Mouse (Mus musculus) CH12.LX (cell line): Measurements from ENCODE around the gene Trem1. TPM values are rescaled to one million over a fixed set of nuclear protein-coding genes. Genes with fewer than 3 reads are reported as not detected.

Experiments used
- DNase-seq: peaks from one replicate; pipeline ENCODE4 v3.0.0-alpha.2; 2013; ENCODE audit errors: extremely low read depth
- H3K27ac ChIP-seq: 2 replicates; pipeline ENCODE4 v1.5.1; 2012; ENCODE audit warnings: low read depth, mild to moderate bottlenecking, control low read depth, moderate library complexity; ENCODE audit not compliant: insufficient read depth
- H3K27me3 ChIP-seq: replicated peaks from 2 replicates; pipeline ENCODE3; 2012; ENCODE audit warnings: inconsistent platforms
- H3K36me3 ChIP-seq, 2 experiments: replicated peaks in 1 of 2; 2 replicates each; pipeline versions ENCODE3 to v1.6.1; 2012; ENCODE audit warnings: inconsistent platforms in 1 of 2, low read length in 1 of 2, mild to moderate bottlenecking in 1 of 2, mixed read lengths in 1 of 2, moderate library complexity in 1 of 2; ENCODE audit not compliant: control insufficient read depth in 1 of 2, insufficient read depth in 1 of 2
- H3K4me1 ChIP-seq, 2 experiments: 2 replicates each; pipeline ENCODE4 v1.6.1; 2012; ENCODE audit warnings: inconsistent platforms in 1 of 2, moderate library complexity in 1 of 2; ENCODE audit not compliant: insufficient read depth in 2 of 2, control insufficient read depth in 1 of 2
- H3K4me2 ChIP-seq: 2 replicates; pipeline ENCODE4 v1.6.1; 2012; ENCODE audit warnings: low read depth, mild to moderate bottlenecking, control low read depth; ENCODE audit not compliant: poor library complexity, insufficient read depth, severe bottlenecking
- H3K4me3 ChIP-seq, 3 experiments: fragments of 150-350 bp in 1 of 3; sonication (generic) in 1 of 3; replicated peaks in 1 of 3; 2 replicates each; pipeline versions ENCODE3 to v1.5.1; 2011 to 2012; ENCODE audit warnings: low read depth in 2 of 3, low read length in 2 of 3, mild to moderate bottlenecking in 2 of 3, moderate library complexity in 2 of 3, control low read depth in 1 of 3, improper control_type of control experiment in 1 of 3, inconsistent platforms in 1 of 3, mixed read lengths in 1 of 3; ENCODE audit not compliant: poor library complexity in 1 of 3
- H3K79me2 ChIP-seq: replicated peaks from 2 replicates; pipeline ENCODE4 v1.6.1; 2012; ENCODE audit warnings: mild to moderate bottlenecking, moderate library complexity; ENCODE audit not compliant: control insufficient read depth, poor library complexity, insufficient read depth, severe bottlenecking; ENCODE audit errors: extremely low read depth
- H3K9ac ChIP-seq: 2 replicates; pipeline ENCODE4 v1.6.1; 2012; ENCODE audit warnings: low read depth, mild to moderate bottlenecking, control low read depth, moderate library complexity; ENCODE audit not compliant: insufficient read depth
- H3K9me3 ChIP-seq: replicated peaks from 2 replicates; pipeline ENCODE3; 2012; ENCODE audit warnings: low read length, inconsistent platforms, mixed read lengths
- BHLHE40 ChIP-seq: IDR thresholded peaks from 2 replicates; pipeline ENCODE4 v1.6.1; 2011; ENCODE audit warnings: mild to moderate bottlenecking, low read depth, low read length, improper control_type of control experiment
- CHD2 ChIP-seq: IDR thresholded peaks from 2 replicates; pipeline ENCODE4 v1.6.1; 2011; ENCODE audit warnings: low read length, improper control_type of control experiment
- CTCF ChIP-seq, 2 experiments: IDR thresholded peaks in 1 of 2; conservative IDR thresholded peaks in 1 of 2; 2 replicates each; pipeline ENCODE4 v1.5.1; 2011 to 2012; ENCODE audit warnings: low read depth in 2 of 2, low read length in 2 of 2, improper control_type of control experiment in 1 of 2, inconsistent platforms in 1 of 2, mild to moderate bottlenecking in 1 of 2, moderate library complexity in 1 of 2
- ELF1 ChIP-seq: IDR thresholded peaks from 2 replicates; pipeline ENCODE4 v1.6.1; 2014; ENCODE audit warnings: low read depth, mild to moderate bottlenecking, inconsistent platforms, low read length, improper control_type of control experiment
- EP300 ChIP-seq: IDR thresholded peaks from 2 replicates; pipeline ENCODE4 v1.6.1; 2011; ENCODE audit warnings: low read length, improper control_type of control experiment
- HCFC1 ChIP-seq: IDR thresholded peaks from 2 replicates; pipeline ENCODE4 v1.6.1; 2012; ENCODE audit warnings: low read depth, mild to moderate bottlenecking, inconsistent platforms, low read length, improper control_type of control experiment
- JUN ChIP-seq: IDR thresholded peaks from 2 replicates; pipeline ENCODE4 v1.6.1; 2011; ENCODE audit warnings: low read depth, mild to moderate bottlenecking, low read length, improper control_type of control experiment, moderate library complexity; ENCODE audit not compliant: insufficient read depth
- JUND ChIP-seq: conservative IDR thresholded peaks from 2 replicates; pipeline ENCODE4 v1.6.1; 2011; ENCODE audit warnings: low read depth, low read length, improper control_type of control experiment
- KAT2A ChIP-seq: IDR thresholded peaks from 2 replicates; pipeline ENCODE4 v1.6.1; 2012; ENCODE audit warnings: low read length, improper control_type of control experiment, inconsistent platforms; ENCODE audit not compliant: insufficient replicate concordance
- MAFK ChIP-seq: IDR thresholded peaks from 2 replicates; pipeline ENCODE4 v1.6.1; 2011; ENCODE audit warnings: low read length, improper control_type of control experiment; ENCODE audit not compliant: insufficient replicate concordance
- MEF2A ChIP-seq: IDR thresholded peaks from 2 replicates; pipeline ENCODE4 v1.6.1; 2014; ENCODE audit warnings: low read depth, mild to moderate bottlenecking, inconsistent platforms, low read length, improper control_type of control experiment, borderline replicate concordance
- MYC ChIP-seq: IDR thresholded peaks from 2 replicates; pipeline ENCODE4 v1.6.1; 2011; ENCODE audit warnings: low read depth, mild to moderate bottlenecking, improper control_type of control experiment, low read length
- RCOR1 ChIP-seq: conservative IDR thresholded peaks from 2 replicates; pipeline ENCODE4 v1.6.1; 2012; ENCODE audit warnings: low read depth, mild to moderate bottlenecking, inconsistent platforms, low read length, improper control_type of control experiment
- SMC3 ChIP-seq: IDR thresholded peaks from 2 replicates; pipeline ENCODE4 v1.6.1; 2011; ENCODE audit warnings: low read depth, low read length, improper control_type of control experiment
- TBP ChIP-seq: conservative IDR thresholded peaks from 2 replicates; pipeline ENCODE4 v1.6.1; 2011; ENCODE audit warnings: low read depth, low read length, improper control_type of control experiment
- TCF12 ChIP-seq: IDR thresholded peaks from 2 replicates; pipeline ENCODE4 v1.6.1; 2014; ENCODE audit warnings: low read depth, mild to moderate bottlenecking, inconsistent platforms, low read length, improper control_type of control experiment
- ZKSCAN1 ChIP-seq: IDR thresholded peaks from 2 replicates; pipeline ENCODE4 v1.6.1; 2012; ENCODE audit warnings: low read depth, inconsistent platforms, low read length, improper control_type of control experiment, borderline replicate concordance
- ZNF384 ChIP-seq: IDR thresholded peaks from 2 replicates; pipeline ENCODE4 v1.6.1; 2012; ENCODE audit warnings: low read depth, low read length, improper control_type of control experiment, inconsistent platforms
- dilution Hi-C: fragments of 300-500 bp; cut with MboI; formaldehyde crosslinking; loops from 2 replicates; pipeline ENCODE4 v1.14.3; 2020; ENCODE audit warnings: low sequenced_read_pairs; ENCODE audit not compliant: extremely low pct_unique_long_range_greater_than_20kb, extremely low pct_ligation_motif_present
- in situ Hi-C: fragments of 300-500 bp; cut with MboI; formaldehyde crosslinking; loops from 3 replicates; pipeline ENCODE4 v1.14.3; 2019; ENCODE audit warnings: low sequenced_read_pairs, low pct_ligation_motif_present, low pct_unique_long_range_greater_than_20kb, mixed read lengths
- polyA plus RNA-seq: library from polyadenylated mRNA; unstranded; fragments of >175 nt; gene quantifications from 2 replicates; pipeline ENCODE4 v1.2.1, GENCODE M21; 2012; ENCODE audit warnings: low read depth; ENCODE audit not compliant: insufficient read length
- total RNA-seq, 2 experiments: library from RNA; depleted of rRNA; stranded (reverse); fragments of 300-350 nt in 1 of 2; fragments of >200 nt in 1 of 2; gene quantifications; 2 replicates each; pipeline ENCODE4 v1.2.3; 2012 to 2014

Gene Trem1
- total and polyA plus RNA-seq, 3 experiments, result 0.17 to 0.29 TPM; not detected in 1

DNA sequence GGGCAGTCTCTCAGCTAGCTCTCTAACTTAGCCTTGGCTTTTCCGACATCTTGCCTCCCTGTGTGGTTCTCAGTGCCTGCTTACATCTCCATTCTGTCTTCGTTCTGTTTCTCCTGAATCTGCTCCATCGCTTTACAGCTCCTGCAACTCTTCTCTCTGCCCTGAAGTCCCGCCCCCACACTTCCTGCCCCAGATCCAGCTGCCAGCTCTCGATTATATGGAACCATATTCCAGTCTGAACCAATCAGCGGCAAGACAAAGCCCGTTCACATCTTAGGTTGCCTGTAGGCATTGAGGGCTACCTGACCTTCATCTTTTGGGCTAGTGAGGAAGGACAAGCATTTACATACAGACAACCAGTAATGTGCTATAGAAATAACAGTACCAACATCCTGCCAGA is 18.1 kb downstream of the Trem1 start:
- no peak overlapping the region for H3K4me2 ChIP-seq
- no peak overlapping the region for H3K9ac ChIP-seq
- dilution Hi-C loops, result no loop called here
- no peak overlapping the region for H3K4me3 ChIP-seq
- peaks cover 16% of the 10 kb centered on the region for H3K27me3 ChIP-seq
- DNase-seq, result no peak
- H3K79me2 ChIP-seq, result no peaks in the 10 kb centered on the region
- H3K9me3 ChIP-seq, result no peaks in the 10 kb centered on the region
- no peaks in the 10 kb centered on the region; a peak in 1 of 4 replicates for H3K4me1 ChIP-seq
- in situ Hi-C loops, result no loop called here
- no peak overlapping the region for H3K27ac ChIP-seq
- TF ChIP-seq SMC3 (no peak), EP300 (no peak), CHD2 (no peak), RCOR1 (no peak), TCF12 (no peak), HCFC1 (no peak), JUN (no peak), MAFK (no peak), KAT2A (no peak), CTCF (conservative IDR thresholded peaks at IDR 0.05 in 1 of 2, IDR thresholded peaks at IDR 0.05 in 1 of 2; ENCODE audit: low read depth in 2 of 2, low read length in 2 of 2) (no peak), ELF1 (no peak), ZNF384 (no peak), TBP (no peak)
- no peaks in the 10 kb centered on the region for H3K36me3 ChIP-seq

DNA sequence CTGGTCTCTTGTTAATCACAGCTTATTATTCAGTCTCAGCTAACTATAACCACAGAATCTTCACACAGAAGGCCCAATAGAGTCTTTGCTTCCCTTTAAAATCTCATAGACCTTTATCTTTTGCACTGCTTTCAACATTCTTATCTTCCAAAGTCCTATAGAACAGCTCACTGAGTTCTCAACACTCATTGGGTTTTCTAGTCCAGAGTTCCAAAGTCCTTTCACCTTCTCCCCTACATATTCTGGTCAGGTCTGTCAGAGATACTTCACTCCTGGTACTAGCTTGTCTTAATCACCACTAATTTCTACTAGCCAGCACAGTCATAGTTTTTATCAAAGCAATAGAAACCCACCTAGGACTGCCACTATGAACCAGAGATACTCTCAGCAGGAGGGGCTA is 24.0 kb downstream of the Trem1 start:
- H3K79me2 ChIP-seq, result no peaks in the 10 kb centered on the region
- in situ Hi-C loops, result no loop called here
- TF ChIP-seq BHLHE40 (no peak), ELF1 (no peak), ZKSCAN1 (no peak), MEF2A (no peak), MYC (no peak), JUN (no peak), KAT2A (no peak), JUND (no peak)
- H3K4me1 ChIP-seq, result peaks cover 0 to 5% of the 10 kb centered on the region in 2 experiments; a peak in 2 of 4 replicates
- H3K9me3 ChIP-seq, result peaks cover 12% of the 10 kb centered on the region
- H3K4me2 ChIP-seq, result no peak overlapping the region
- no peak for DNase-seq
- H3K4me3 ChIP-seq, result no peak overlapping the region
- no peak overlapping the region for H3K27ac ChIP-seq
- no peaks in the 10 kb centered on the region for H3K36me3 ChIP-seq
- dilution Hi-C loops, result no loop called here
- H3K9ac ChIP-seq, result no peak overlapping the region
- H3K27me3 ChIP-seq, result peaks cover 16% of the 10 kb centered on the region
